Mouse (Mus musculus) CD4-positive, CD25-positive, alpha-beta regulatory T cell, adult 4 months (primary cell): ENCODE measurements around the gene Mpped1. TPM values are rescaled to one million over a fixed set of nuclear protein-coding genes. Genes with fewer than 3 reads are reported as not detected.

Experiments
- ATAC-seq: one replicate; pipeline ENCODE4 v1.8.0; 2017
- polyA plus RNA-seq, 2 experiments: library from polyadenylated mRNA; unstranded; fragments of 100-300 nt; shearing (Covaris generic); gene quantifications; one replicate each; pipeline ENCODE4 v1.2.1; 2017

The Mpped1 gene
- polyA plus RNA-seq, 2 experiments from 2014 or later: not detected

- ATAC-seq: no peak
These were observed 17.7 kb downstream of the Mpped1 start for GRCm38 (mm10) chr15:83796924-83797323.

- no peak for ATAC-seq
These were observed 19.7 kb downstream of the Mpped1 start for GRCm38 (mm10) chr15:83798964-83799363.

- ATAC-seq: no peak
These were observed 21.7 kb downstream of the Mpped1 start for GRCm38 (mm10) chr15:83801011-83801410.

- ATAC-seq: no peak
These were observed 34.8 kb downstream of the Mpped1 start for GRCm38 (mm10) chr15:83814106-83814505.

GRCm38 (mm10) chr15:83828011-83828410 is 48.7 kb downstream of the Mpped1 start:
- ATAC-seq: no peak

GRCm38 (mm10) chr15:83829226-83829625 is 50.0 kb downstream of the Mpped1 start:
- ATAC-seq: no peak

- no peak for ATAC-seq
These were observed 53.0 kb downstream of the Mpped1 start for GRCm38 (mm10) chr15:83832265-83832664.

- no peak for ATAC-seq
These were observed 61.9 kb downstream of the Mpped1 start for GRCm38 (mm10) chr15:83840950-83841719.

- ATAC-seq: no peak
These were observed 63.2 kb downstream of the Mpped1 start for GRCm38 (mm10) chr15:83842419-83842818.

- no peak for ATAC-seq
These were observed 63.9 kb downstream of the Mpped1 start for GRCm38 (mm10) chr15:83842915-83843789.

GRCm38 (mm10) chr15:83845734-83846133 is 66.5 kb downstream of the Mpped1 start:
- ATAC-seq: no peak

- ATAC-seq: no peak
These were observed 67.3 kb downstream of the Mpped1 start for GRCm38 (mm10) chr15:83846592-83846991.

GRCm38 (mm10) chr15:83847512-83847911 is 68.2 kb downstream of the Mpped1 start:
- no peak for ATAC-seq

GRCm38 (mm10) chr15:83848193-83848592 is 68.9 kb downstream of the Mpped1 start:
- no peak for ATAC-seq

GRCm38 (mm10) chr15:83853400-83853811 is 74.1 kb downstream of the Mpped1 start:
- no peak for ATAC-seq

GRCm38 (mm10) chr15:83857129-83857528 is 77.9 kb downstream of the Mpped1 start:
- no peak for ATAC-seq

GRCm38 (mm10) chr15:83865626-83866025 is 86.4 kb downstream of the Mpped1 start:
- ATAC-seq: no peak

GRCm38 (mm10) chr15:83870936-83871335 is 91.7 kb downstream of the Mpped1 start:
- ATAC-seq: no peak

- no peak for ATAC-seq
These were observed 98.0 kb downstream of the Mpped1 start for GRCm38 (mm10) chr15:83877155-83877866.

GRCm38 (mm10) chr15:83877898-83878297 is 98.6 kb downstream of the Mpped1 start:
- no peak for ATAC-seq

- no peak for ATAC-seq
These were observed 100.6 kb downstream of the Mpped1 start for GRCm38 (mm10) chr15:83879845-83880244.

GRCm38 (mm10) chr15:83883821-83884220 is 104.6 kb downstream of the Mpped1 start:
- ATAC-seq: no peak

GRCm38 (mm10) chr15:83884291-83884690 is 105.0 kb downstream of the Mpped1 start:
- no peak for ATAC-seq
